Mouse (Mus musculus) midbrain, embryonic 10.5 days (tissue): Measurements from ENCODE around the gene Prickle4. TPM values are rescaled to one million over a fixed set of nuclear protein-coding genes. Genes with fewer than 3 reads are reported as not detected.

ENCODE experiments used
- DNase-seq: peaks from one replicate; pipeline ENCODE4 v3.0.0-alpha.2; 2017; ENCODE audit warnings: low spot score
- H3K27ac ChIP-seq: fragments of 300-500 bp; sonication (generic); replicated peaks from 2 replicates; pipeline ENCODE4 v1.5.1; 2016; ENCODE audit warnings: mild to moderate bottlenecking
- H3K27me3 ChIP-seq: fragments of 300-500 bp; sonication (generic); 2 replicates; pipeline ENCODE4 v1.6.1; 2016; ENCODE audit warnings: low read depth, mild to moderate bottlenecking; ENCODE audit not compliant: poor library complexity, severe bottlenecking
- H3K36me3 ChIP-seq: fragments of 300-500 bp; sonication (generic); 2 replicates; pipeline ENCODE4 v1.6.1; 2016; ENCODE audit warnings: mild to moderate bottlenecking, moderate library complexity
- H3K4me1 ChIP-seq: fragments of 300-500 bp; sonication (generic); 2 replicates; pipeline ENCODE4 v1.6.1; 2016
- H3K4me3 ChIP-seq: fragments of 300-500 bp; sonication (generic); 2 replicates; pipeline ENCODE4 v1.5.1; 2016; ENCODE audit warnings: mild to moderate bottlenecking, moderate library complexity
- H3K9me3 ChIP-seq: fragments of 300-500 bp; sonication (generic); replicated peaks from 2 replicates; pipeline ENCODE4 v1.6.1; 2016; ENCODE audit warnings: mild to moderate bottlenecking
- WGBS: fragments of 180-500 bp; shearing (Covaris S2); methylation state at CpG from one replicate; pipeline ENCODE4 v1.1.7; 2016; 5-methylcytosine and 5-hydroxymethylcytosine counted together
- polyA plus RNA-seq: library from polyadenylated mRNA; unstranded; fragments of >200 nt; fragmentation: Nextera tagmentation; extraction: Ambion mirVana; gene quantifications from 2 replicates; pipeline ENCODE4 v1.2.1, GENCODE M21; 2016

The Prickle4 gene
- 0.35 and 0.44 TPM in 2 replicates for polyA plus RNA-seq

- H3K4me3 ChIP-seq: peak within 1 kb of the TSS; percentile 80
- H3K27me3 ChIP-seq: peaks cover 50% of the 10 kb centered on the region
- H3K9me3 ChIP-seq: no peaks in the 10 kb centered on the region
- peaks cover 18% of the 10 kb centered on the region for H3K36me3 ChIP-seq
- DNase-seq: peak; percentile 100
- H3K4me1 ChIP-seq: peaks cover 33% of the 10 kb centered on the region
- under 1% methylated on average over 82 of the region's 82 CpGs for WGBS
- peak within 1 kb of the TSS; percentile 92 for H3K27ac ChIP-seq
Measured at GRCm38 (mm10) chr17:47694503-47695336, at the start of gene Prickle4. Prickle4 (minus strand) TSS chr17:47694736.

- no peaks in the 10 kb centered on the region for H3K36me3 ChIP-seq
- WGBS: 93% methylated on average over 14 of the region's 14 CpGs
- no peak for DNase-seq
Measured at GRCm38 (mm10) chr17:47744086-47744485, 49.5 kb upstream of the Prickle4 start.

DNA sequence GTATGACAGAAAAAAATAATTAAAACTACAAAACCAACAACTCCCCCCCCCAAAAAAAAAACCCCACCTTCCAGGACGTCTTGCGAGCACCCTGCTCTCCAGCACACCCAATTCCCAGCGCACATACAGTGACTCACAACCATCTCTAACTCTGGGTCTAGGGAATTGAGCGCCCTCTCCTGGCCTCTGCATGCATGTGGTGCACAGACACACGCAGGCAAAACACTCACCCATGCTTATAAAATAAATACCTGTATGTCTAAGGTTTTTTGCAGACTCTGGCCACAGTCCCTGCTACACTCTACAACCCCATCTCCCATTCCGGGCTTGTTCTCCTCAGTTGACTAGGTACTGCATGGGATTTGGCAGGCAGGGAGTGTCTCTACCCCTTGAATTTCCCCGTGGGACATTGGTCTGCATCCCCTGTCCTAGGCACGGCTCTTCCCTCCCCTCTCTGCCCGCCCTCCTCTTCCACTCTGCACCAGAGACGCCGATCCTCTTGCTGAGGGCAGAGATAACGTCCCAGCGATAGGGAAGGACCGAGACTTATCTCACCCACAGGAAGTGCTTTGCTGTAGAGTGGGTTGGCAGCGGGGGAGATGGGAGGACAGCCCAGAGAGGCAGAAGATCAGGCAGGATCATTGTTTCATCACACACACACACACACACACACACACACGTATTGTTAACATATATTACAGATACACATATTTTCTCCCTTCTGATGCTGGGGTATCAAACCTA, 48.6 kb upstream of the Prickle4 start:
- no peak overlapping the region for H3K4me3 ChIP-seq
- H3K4me1 ChIP-seq: peaks cover 20% of the 10 kb centered on the region
- H3K36me3 ChIP-seq: no peaks in the 10 kb centered on the region
- peaks cover 38% of the 10 kb centered on the region for H3K27me3 ChIP-seq
- H3K9me3 ChIP-seq: peaks cover 6% of the 10 kb centered on the region; the same call in 1 of the 2 replicates
- no peak for DNase-seq
- H3K27ac ChIP-seq: no peak overlapping the region
- 43% methylated on average over 16 of the region's 16 CpGs for WGBS

More at GRCm38 (mm10) chr17:47744086-47744485, 49.5 kb upstream of the Prickle4 start:
- Histone ChIP-seq H3K4me1 (peaks cover 18% of the 10 kb centered on the region), H3K4me3 (no peak overlapping the region), H3K27me3 (peaks cover 28% of the 10 kb centered on the region), H3K27ac (no peak overlapping the region), H3K9me3 (peaks cover 6% of the 10 kb centered on the region; the same call in 1 of the 2 replicates)

DNA sequence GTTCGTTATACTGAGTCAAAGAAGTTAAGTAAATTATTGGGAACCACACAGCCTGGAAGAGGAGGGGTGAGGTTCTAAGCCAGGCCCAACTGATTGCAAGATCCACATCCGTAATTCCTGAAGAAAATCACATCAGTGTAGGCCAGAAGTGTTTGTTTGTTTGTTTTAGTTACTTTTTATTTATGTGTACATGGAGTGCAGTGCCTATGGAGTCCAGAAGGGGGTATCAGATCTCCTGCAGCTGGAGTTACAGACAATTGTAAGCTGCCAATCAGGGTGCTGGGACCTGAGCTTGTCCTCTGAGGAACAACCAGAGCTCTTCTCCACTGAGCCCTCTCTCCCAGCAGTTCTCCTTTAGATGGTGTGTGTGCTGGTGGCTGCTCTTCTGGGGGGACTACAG, 45.6 kb upstream of the Prickle4 start:
- H3K27me3 ChIP-seq: peaks cover 55% of the 10 kb centered on the region
- H3K36me3 ChIP-seq: no peaks in the 10 kb centered on the region
- H3K9me3 ChIP-seq: peaks cover 6% of the 10 kb centered on the region; the same call in 1 of the 2 replicates
- no peak for DNase-seq
- H3K27ac ChIP-seq: no peak overlapping the region
- 56% methylated on average over 2 of the region's 2 CpGs for WGBS
- peaks cover 33% of the 10 kb centered on the region for H3K4me1 ChIP-seq
- H3K4me3 ChIP-seq: no peak overlapping the region

DNA sequence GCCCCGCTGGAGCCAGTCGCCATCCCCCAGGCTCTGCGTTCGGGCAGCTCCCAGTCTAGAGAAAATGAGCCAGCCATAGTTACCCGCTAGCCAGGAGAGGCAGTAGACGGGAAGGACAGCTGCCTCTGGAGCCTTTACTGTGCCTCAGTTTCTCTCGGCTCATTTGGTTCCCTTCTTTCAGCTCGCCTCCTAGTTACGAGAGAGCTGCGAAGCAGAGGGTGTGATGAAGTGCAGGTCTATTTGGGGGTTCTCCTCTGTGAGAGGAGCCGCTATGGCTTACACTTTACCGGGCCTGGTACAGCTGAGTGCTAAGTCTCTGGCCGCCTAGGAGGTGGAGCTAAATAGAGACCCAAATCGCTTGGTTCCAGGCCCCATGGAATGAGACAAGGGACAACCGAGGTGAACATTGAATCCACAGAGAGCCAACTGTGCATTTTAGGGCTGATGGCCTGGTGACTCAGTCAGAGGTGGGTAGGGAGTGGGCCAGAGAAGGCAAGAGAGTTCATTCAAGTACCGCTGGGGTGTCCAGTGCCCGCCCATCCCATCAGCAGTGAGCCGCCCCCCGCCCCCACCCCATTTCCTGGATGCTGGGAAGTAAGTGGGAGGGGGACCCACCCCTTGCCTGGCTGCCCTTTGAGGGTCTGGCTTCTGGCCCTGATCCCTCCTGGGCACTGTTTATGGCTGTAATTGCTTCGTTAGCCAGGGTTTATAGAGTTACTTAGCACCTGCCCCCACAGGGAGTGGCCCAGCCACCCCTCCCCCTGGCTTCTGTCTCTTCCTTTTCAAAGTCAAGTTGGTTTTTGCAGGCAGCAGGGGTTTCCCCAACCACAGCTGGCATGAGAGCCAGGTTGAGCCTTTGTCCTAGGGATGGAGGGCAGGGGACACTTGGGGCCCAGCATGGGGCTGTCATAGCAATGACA, 44.6 kb upstream of the Prickle4 start:
- H3K36me3 ChIP-seq: no peaks in the 10 kb centered on the region
- peaks cover 55% of the 10 kb centered on the region for H3K27me3 ChIP-seq
- peak overlapping the region; percentile 69 for H3K4me3 ChIP-seq
- no peaks in the 10 kb centered on the region for H3K9me3 ChIP-seq
- H3K4me1 ChIP-seq: peaks cover 34% of the 10 kb centered on the region
- WGBS: 4% methylated on average over 20 of the region's 20 CpGs
- H3K27ac ChIP-seq: peak overlapping the region; percentile 66
- DNase-seq: no peak

DNA sequence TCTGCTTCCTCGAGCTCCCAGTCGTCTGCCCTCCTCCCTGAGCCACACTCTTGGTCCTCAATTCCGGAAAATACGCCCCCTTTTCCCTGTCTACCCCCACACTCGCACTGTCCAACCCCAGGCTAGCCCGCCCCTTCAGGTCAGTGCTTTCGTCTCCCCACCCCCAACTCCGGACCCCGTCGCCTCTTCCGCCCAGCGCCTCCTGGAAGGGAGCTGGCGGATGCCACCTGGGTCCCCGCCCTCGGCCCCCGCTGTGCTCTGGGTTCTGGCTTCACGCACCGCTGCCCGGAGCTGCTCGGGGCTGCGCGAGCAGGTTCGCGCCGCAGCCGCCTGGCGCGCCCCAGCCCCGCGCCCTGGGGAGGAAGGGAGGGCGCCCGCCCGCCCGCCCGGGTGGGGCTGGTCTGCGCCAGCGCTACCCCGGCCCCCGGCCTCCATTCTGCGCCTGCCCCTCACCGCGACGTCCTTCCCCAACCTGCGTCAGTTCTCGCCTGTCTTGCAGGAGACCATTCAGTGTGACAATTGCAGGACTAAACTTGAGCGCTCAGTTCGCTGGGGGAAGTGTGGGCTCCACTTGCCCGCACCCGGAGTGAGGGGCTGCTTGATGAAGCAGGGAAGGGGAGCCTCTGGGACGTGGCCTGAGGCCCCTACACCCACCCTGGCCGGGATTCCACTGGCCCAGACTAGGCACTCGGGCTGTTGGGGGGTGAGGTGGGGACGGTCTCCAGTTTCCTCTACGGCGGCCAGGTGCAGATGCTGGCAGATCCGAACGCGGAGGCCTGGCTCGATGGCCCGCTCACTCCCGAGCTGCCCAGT, 43.7 kb upstream of the Prickle4 start:
- no peaks in the 10 kb centered on the region for H3K36me3 ChIP-seq
- WGBS: 2% methylated on average over 59 of the region's 61 CpGs
- H3K27ac ChIP-seq: peak overlapping the region; percentile 66
- DNase-seq: peak; percentile 56
- peaks cover 43% of the 10 kb centered on the region for H3K4me1 ChIP-seq
- H3K27me3 ChIP-seq: peaks cover 55% of the 10 kb centered on the region
- peak overlapping the region; percentile 69 for H3K4me3 ChIP-seq
- no peaks in the 10 kb centered on the region for H3K9me3 ChIP-seq

DNA sequence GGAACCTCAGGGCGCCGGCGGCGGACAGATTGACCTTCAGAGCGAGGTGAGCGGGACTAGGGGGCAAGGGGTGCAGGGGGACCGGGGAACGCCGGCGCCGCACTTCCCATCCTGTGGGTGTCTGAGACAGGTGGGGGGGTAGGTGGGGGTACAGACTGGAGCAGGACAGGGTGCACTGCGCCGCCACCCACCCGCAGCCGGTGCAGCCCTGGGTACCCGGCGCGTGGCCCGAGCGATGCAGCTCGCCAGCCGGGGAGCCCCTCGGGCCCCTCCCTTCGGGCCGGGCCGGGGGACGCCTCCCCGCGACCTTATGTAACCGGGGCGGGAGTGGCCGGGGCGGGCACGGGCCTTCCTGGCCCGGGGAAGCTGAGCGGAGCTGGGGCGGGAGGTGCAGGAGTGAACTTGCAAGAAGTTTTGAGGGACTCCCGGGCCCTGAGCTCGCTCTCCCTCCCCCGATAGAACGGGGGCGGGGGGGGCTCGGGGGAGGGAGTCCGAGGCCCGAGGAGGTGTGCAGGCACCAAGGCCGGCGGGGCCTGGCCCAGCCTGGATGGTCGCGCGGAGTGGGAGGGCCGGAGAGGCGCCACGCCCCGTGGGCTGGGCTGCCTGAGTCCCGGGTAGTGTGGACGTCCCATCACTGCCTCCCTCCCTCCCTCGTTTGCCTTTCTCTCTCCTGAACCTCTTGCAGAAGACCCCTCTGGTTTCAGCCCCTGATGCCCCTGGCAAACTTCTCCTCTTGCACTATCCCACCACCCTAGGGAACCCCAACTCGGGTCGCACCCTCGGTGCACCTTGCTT, 42.9 kb upstream of the Prickle4 start:
- H3K27ac ChIP-seq: peak overlapping the region; percentile 66
- WGBS: under 1% methylated on average over 54 of the region's 60 CpGs
- no peaks in the 10 kb centered on the region for H3K36me3 ChIP-seq
- H3K4me1 ChIP-seq: peaks cover 43% of the 10 kb centered on the region
- DNase-seq: peak; percentile 67
- H3K27me3 ChIP-seq: peaks cover 55% of the 10 kb centered on the region
- H3K9me3 ChIP-seq: no peaks in the 10 kb centered on the region
- peak overlapping the region; percentile 69 for H3K4me3 ChIP-seq

DNA sequence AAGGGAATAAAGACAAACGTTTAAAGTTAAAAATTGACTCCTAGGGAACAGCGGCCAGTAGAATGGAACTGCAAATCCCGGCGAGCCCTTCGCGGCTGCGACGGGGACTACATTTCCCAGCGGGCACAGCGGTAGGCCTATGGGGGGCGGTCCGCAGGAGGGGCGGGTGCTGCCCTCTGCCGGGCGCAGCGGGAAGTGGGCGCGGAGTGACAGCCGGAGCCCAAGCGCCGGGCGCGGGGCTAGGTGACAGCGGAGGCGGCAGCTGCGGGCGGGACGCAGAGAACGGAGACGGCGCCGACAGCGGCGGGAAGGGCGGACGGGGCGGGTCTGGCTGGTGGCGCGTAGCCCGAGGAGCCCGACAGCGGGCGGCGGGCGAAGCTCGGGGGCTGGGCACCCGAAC, 42.3 kb upstream of the Prickle4 start, which contains the start of gene Tfeb:
Gene Tfeb (plus strand): TSS at position 175 of the 400 bp plus-strand sequence.
- peaks cover 43% of the 10 kb centered on the region for H3K4me1 ChIP-seq
- H3K27me3 ChIP-seq: peaks cover 54% of the 10 kb centered on the region
- under 1% methylated on average over 47 of the region's 47 CpGs for WGBS
- peak within 1 kb of the TSS; percentile 69 for H3K4me3 ChIP-seq
- peak within 1 kb of the TSS; percentile 66 for H3K27ac ChIP-seq
- no peaks in the 10 kb centered on the region for H3K9me3 ChIP-seq
- no peaks in the 10 kb centered on the region for H3K36me3 ChIP-seq
- DNase-seq: peak; percentile 95

GRCm38 (mm10) chr17:47735553-47736100, 41.1 kb upstream of the Prickle4 start:
- Histone ChIP-seq H3K9me3 (no peaks in the 10 kb centered on the region), H3K36me3 (no peaks in the 10 kb centered on the region), H3K4me3 (no peak overlapping the region), H3K27ac (no peak overlapping the region), H3K27me3 (peaks cover 42% of the 10 kb centered on the region), H3K4me1 (peaks cover 50% of the 10 kb centered on the region)
- no peak for DNase-seq
- 75% methylated on average over 14 of the region's 14 CpGs for WGBS

- Histone ChIP-seq H3K36me3 (no peaks in the 10 kb centered on the region), H3K4me3 (no peak overlapping the region), H3K9me3 (no peaks in the 10 kb centered on the region), H3K27ac (no peak overlapping the region; the same call in 1 of the 2 replicates), H3K27me3 (peaks cover 9% of the 10 kb centered on the region; the same call in 1 of the 2 replicates), H3K4me1 (peaks cover 28% of the 10 kb centered on the region)
- 45% methylated on average over 24 of the region's 24 CpGs for WGBS
- peak; percentile 24 for DNase-seq
Measured at GRCm38 (mm10) chr17:47730633-47731575, 36.4 kb upstream of the Prickle4 start.
